Mouse (Mus musculus) C2C12 (cell line): ENCODE data around the gene Rhbdl3.

Source experiments
- CTCF ChIP-seq: IDR thresholded peaks from one replicate; pipeline ENCODE4 v1.5.1; 2011; ENCODE audit not compliant: control insufficient read depth, insufficient read depth, insufficient read length
- MYOG ChIP-seq: IDR thresholded peaks from one replicate; pipeline ENCODE4 v1.6.1; 2011; ENCODE audit not compliant: control insufficient read depth, insufficient read length; ENCODE audit errors: extremely low read depth

- no peak for TF ChIP-seq MYOG
- no peak for TF ChIP-seq CTCF
These were observed 9.7 kb upstream of the Rhbdl3 start for GRCm38 (mm10) chr11:80291004-80291403.
